Mouse (Mus musculus) lung, adult 2 months (tissue): ENCODE data around the gene Ssc4d. TPM values are rescaled to one million over a fixed set of nuclear protein-coding genes. Genes with fewer than 3 reads are reported as not detected.
A peak's percentile ranks its signal among the peaks of the same experiment; 100 is the strongest.

ENCODE experiments used
- DNase-seq: peaks from one replicate; pipeline ENCODE4 v3.0.0; 2022
- H3K4me1 ChIP-seq: fragments of 200-500 bp; 2 replicates; pipeline ENCODE4 v1.6.1; 2011; ENCODE audit warnings: low read length; ENCODE audit not compliant: control insufficient read depth, insufficient read depth
- H3K4me3 ChIP-seq: fragments of 200-500 bp; replicated peaks from 2 replicates; pipeline ENCODE3; 2011; ENCODE audit warnings: low read depth, mild to moderate bottlenecking, control low read depth, low read length; ENCODE audit errors: extremely low read depth
- CTCF ChIP-seq: fragments of 200-500 bp; IDR thresholded peaks from 2 replicates; pipeline ENCODE4 v1.5.1; 2011; ENCODE audit warnings: mild to moderate bottlenecking, low read length, control low read depth; ENCODE audit not compliant: insufficient read depth
- POLR2A ChIP-seq: fragments of 200-500 bp; IDR thresholded peaks from 2 replicates; pipeline ENCODE4 v1.6.1; 2011; ENCODE audit warnings: low read depth, mild to moderate bottlenecking, control low read depth, low read length, borderline replicate concordance; ENCODE audit errors: extremely low read depth
- WGBS: fragments of 180-500 bp; shearing (Covaris S2); methylation state at CpG from one replicate; pipeline ENCODE4 v1.1.7; 2018; 5-methylcytosine and 5-hydroxymethylcytosine counted together
- polyA plus RNA-seq: library from polyadenylated mRNA; depleted of rRNA; stranded (reverse); fragments of >200 nt; gene quantifications from 2 replicates; pipeline ENCODE4 v1.2.3, GENCODE M21; 2012

Ssc4d gene
- polyA plus RNA-seq, 1 experiment, result 3.6 TPM

- WGBS, result 93% methylated on average over 15 of the region's 15 CpGs
- TF ChIP-seq POLR2A (no peak), CTCF (no peak)
- H3K4me3 ChIP-seq, result no peak overlapping the region
- H3K4me1 ChIP-seq, result peaks cover 2% of the 10 kb centered on the region; the same call in 1 of the 2 replicates
- no peak for DNase-seq
Measured at GRCm38 (mm10) chr5:135960909-135961635, 13.3 kb downstream of the Ssc4d start.

DNA sequence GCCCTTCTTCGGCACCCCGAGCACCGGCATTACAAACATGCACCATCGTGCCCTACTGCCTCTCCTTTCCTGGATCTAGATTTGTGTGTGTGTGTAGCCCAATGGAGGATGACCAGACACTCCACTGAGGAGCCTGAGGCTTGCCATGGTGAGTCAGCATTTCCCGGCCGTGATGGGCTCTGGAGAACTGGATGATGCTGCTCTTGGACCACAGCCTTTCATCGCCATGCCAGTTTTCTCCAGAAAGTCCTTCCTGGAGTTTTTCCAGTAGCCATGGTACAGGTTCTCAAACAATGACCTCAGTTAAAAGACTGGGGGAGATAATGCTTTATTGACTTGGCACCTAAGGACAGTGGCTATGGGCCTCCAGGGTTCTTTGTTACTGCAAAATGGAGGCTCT is 14.4 kb downstream of the Ssc4d start:
- WGBS, result 84% methylated on average over 7 of the region's 7 CpGs
- H3K4me1 ChIP-seq, result peaks cover 2% of the 10 kb centered on the region; the same call in 1 of the 2 replicates
- DNase-seq, result no peak
- TF ChIP-seq CTCF, result no peak
- TF ChIP-seq POLR2A, result no peak
- H3K4me3 ChIP-seq, result no peak overlapping the region

DNA sequence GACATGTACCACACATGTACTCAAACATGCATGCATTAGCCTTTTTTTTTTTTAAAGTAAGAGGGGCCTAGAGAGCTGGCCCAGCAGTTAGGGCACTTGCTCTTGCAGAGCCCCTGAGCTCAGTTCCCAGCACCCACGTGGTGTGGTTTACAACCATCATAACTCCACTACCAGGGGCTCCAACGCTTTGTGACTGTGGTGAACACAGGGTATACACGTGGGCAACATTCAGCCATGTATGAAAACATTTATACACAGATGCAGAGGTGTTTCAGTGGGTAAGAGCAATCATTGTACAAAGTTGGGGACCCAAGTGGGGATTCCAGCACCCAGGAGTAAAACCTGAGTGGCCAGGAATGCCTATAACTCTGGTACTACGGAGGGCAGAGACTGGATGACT is 16.0 kb downstream of the Ssc4d start:
- no peak for TF ChIP-seq CTCF
- no peak for TF ChIP-seq POLR2A
- no peak for DNase-seq
- no peak overlapping the region for H3K4me3 ChIP-seq
- WGBS, result 92% methylated on average over 4 of the region's 4 CpGs
- H3K4me1 ChIP-seq, result peaks cover 2% of the 10 kb centered on the region; the same call in 1 of the 2 replicates

DNA sequence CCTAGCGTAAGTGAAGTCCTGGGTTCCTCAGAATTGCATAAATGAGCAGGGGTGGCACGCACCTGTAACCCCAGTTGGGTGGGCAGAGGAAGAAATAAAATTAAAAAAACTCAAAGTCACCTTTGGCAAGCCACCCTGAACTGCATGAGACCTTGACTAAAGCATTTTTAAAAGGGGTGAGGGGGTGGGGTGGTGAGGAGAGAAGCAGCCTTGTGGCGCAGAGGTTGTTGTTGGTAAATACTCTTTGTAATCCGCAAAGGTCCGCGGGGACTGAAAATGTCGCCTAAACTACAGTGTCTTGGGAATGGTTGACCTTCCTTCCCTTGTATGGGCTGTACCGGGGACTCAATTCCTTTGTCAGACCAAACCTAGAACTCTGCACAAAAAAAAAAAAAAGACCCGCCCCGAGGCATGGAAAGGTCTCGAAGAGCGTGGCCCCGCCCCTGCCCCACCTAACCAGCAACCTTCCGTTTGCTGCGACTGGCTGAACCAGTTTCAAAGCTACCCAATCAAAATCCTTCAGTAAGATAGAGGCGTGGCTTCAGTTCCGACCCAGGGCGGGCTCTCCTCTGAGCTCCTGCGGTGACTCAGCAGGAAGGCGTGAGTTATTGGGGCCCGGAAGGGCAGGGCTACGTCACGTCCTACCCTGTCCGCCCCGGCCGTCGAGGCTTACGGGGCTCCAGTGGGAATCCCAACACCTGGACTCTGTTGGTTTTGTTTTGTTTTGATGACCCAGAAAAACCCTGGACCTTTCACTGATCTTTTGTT is 16.9 kb downstream of the Ssc4d start:
- WGBS, result 6% methylated on average over 28 of the region's 28 CpGs
- H3K4me1 ChIP-seq, result no peaks in the 10 kb centered on the region
- TF ChIP-seq CTCF, result no peak
- peak; percentile 93; the same call in 1 of the 2 replicates for TF ChIP-seq POLR2A
- H3K4me3 ChIP-seq, result peak overlapping the region; percentile 41
- peak; percentile 86 for DNase-seq

DNA sequence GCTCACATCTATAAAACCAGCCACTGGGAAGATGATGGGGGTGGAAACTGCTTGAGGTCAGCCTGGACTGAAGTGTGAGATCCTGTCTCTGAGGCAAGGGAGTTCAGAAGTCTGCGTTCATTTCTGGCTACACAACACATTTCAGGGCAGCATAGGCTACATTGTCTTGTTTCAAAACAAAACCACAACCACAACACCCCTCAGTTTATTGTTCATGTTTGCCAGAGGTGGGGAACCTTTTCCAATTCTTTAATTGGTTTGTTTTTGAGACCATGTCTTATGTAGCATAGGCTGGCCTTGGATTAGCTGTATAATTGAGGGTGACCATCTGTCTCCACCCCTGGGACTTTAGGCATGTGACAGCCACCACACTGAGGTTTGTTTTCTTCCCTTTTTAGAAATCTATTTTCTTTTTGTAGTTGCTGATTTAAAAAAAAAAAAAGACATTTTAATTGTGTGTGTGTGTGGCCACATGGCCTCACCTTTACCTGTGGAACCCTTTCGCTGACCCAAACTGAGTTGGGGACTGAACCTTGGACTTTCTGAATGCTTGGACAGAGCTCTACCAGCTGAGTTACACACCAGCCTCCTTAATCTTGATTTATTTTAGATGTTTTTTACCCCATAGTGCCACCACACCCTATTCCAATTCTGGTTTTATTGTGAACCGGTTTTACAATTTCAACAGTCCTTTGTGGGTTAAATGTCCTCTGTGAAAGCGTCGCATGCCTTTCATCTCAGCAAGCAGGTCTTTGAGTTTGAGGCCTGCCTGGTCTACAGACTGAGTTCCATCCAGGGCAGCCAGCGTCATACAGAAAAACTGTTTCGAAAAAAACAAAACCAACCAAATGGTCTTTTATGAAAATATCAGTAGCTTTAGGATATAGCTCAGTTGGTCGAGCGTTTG is 17.8 kb downstream of the Ssc4d start:
- no peak overlapping the region for H3K4me3 ChIP-seq
- H3K4me1 ChIP-seq, result no peaks in the 10 kb centered on the region
- 80% methylated on average over 9 of the region's 9 CpGs for WGBS
- TF ChIP-seq POLR2A (no peak), CTCF (no peak)
- DNase-seq, result no peak

GRCm38 (mm10) chr5:135952830-135953229 is 21.5 kb downstream of the Ssc4d start:
- Histone ChIP-seq H3K4me3 (no peak overlapping the region), H3K4me1 (no peaks in the 10 kb centered on the region)
- WGBS, result 87% methylated on average over 2 of the region's 2 CpGs
- TF ChIP-seq POLR2A, result no peak
- TF ChIP-seq CTCF, result no peak
- no peak for DNase-seq

GRCm38 (mm10) chr5:135951660-135952059 is 22.7 kb downstream of the Ssc4d start:
- TF ChIP-seq POLR2A (no peak), CTCF (no peak)
- H3K4me1 ChIP-seq, result no peaks in the 10 kb centered on the region
- DNase-seq, result no peak
- H3K4me3 ChIP-seq, result no peak overlapping the region
- WGBS, result 94% methylated on average over 2 of the region's 2 CpGs

DNA sequence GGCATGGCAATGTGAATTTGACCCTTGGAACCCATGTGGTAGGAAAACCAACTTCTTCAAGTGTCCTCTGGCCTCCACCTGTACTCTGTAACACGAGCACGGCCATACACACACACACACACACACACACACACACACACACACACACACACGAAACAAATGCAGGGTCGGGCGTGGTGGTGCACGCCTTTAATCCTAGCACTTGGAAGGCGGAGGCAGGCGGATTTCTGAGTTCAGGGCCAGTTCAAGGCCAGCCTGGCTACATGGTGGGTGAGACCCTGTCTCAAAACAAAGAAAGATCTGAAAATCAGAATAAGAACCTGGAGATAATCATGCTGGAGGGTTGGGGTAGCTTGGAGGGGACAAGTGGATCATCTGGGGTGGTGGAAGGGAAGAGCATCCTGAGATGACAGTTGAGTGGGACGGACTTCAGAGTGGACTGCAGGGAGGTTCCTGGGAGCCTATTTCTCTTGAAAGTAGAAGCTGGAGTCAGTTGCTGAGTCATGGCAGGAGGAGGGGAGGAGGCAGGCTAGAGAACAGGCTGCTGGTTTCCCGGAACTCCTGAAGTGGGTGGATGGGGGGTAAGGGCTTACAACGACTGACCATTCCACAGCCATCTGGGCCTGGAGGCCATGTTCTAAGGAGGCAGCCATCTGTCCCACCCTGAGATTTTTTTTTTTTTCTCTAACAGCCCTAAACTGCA is 23.5 kb downstream of the Ssc4d start:
- 71% methylated on average over 11 of the region's 11 CpGs for WGBS
- DNase-seq, result no peak
- Histone ChIP-seq H3K4me3 (no peak overlapping the region), H3K4me1 (no peaks in the 10 kb centered on the region)
- TF ChIP-seq POLR2A, result no peak
- no peak for TF ChIP-seq CTCF

GRCm38 (mm10) chr5:135946621-135947020 is 27.7 kb downstream of the Ssc4d start:
- no peaks in the 10 kb centered on the region for H3K4me1 ChIP-seq
- 71% methylated on average over 5 of the region's 5 CpGs for WGBS
- no peak overlapping the region for H3K4me3 ChIP-seq
- TF ChIP-seq CTCF, result no peak
- TF ChIP-seq POLR2A, result no peak
- DNase-seq, result no peak
